Mouse (Mus musculus) limb, embryonic 13.5 days (tissue): Measurements from ENCODE around the gene Clasp2. TPM values are rescaled to one million over a fixed set of nuclear protein-coding genes. Genes with fewer than 3 reads are reported as not detected.
"Not testable (repeated sequence)": the region's sequence is repeated elsewhere in the genome, so short reads cannot be mapped to it uniquely, and the experiment has no call there.

Experiments used
- ATAC-seq: fragments of 200-750 bp; cut with Nextera tagmentation; 2 replicates; pipeline ENCODE4 v1.8.0; 2017; ENCODE audit warnings: low read depth, moderate number of reproducible peaks, moderate TSS enrichment; ENCODE audit not compliant: low FRiP score
- H3K27ac ChIP-seq: fragments of 300-500 bp; sonication (generic); 2 replicates; pipeline ENCODE4 v1.5.1; 2015; ENCODE audit warnings: inconsistent platforms, mild to moderate bottlenecking, moderate library complexity
- H3K27me3 ChIP-seq: fragments of 300-500 bp; sonication (generic); 2 replicates; pipeline ENCODE4 v1.6.1; 2015; ENCODE audit warnings: mild to moderate bottlenecking, inconsistent platforms
- H3K36me3 ChIP-seq: fragments of 300-500 bp; sonication (generic); 2 replicates; pipeline ENCODE4 v1.6.1; 2015; ENCODE audit warnings: inconsistent platforms, mild to moderate bottlenecking, moderate library complexity
- H3K4me1 ChIP-seq: fragments of 300-500 bp; sonication (generic); 2 replicates; pipeline ENCODE4 v1.6.1; 2015; ENCODE audit warnings: inconsistent platforms
- H3K4me2 ChIP-seq: fragments of 300-500 bp; sonication (generic); replicated peaks from 2 replicates; pipeline ENCODE4 v1.6.1; 2015; ENCODE audit warnings: inconsistent platforms, mild to moderate bottlenecking, moderate library complexity
- H3K4me3 ChIP-seq: fragments of 300-500 bp; sonication (generic); 2 replicates; pipeline ENCODE4 v1.5.1; 2015; ENCODE audit warnings: moderate library complexity, mild to moderate bottlenecking, inconsistent platforms
- H3K9ac ChIP-seq: fragments of 300-500 bp; sonication (generic); 2 replicates; pipeline ENCODE4 v1.6.1; 2015; ENCODE audit warnings: mild to moderate bottlenecking, inconsistent platforms
- H3K9me3 ChIP-seq: fragments of 300-500 bp; sonication (generic); 2 replicates; pipeline ENCODE4 v1.6.1; 2016; ENCODE audit warnings: inconsistent platforms
- WGBS: fragments of 180-500 bp; shearing (Covaris S2); methylation state at CpG from one replicate; pipeline ENCODE4 v1.1.7; 2015; 5-methylcytosine and 5-hydroxymethylcytosine counted together
- polyA plus RNA-seq: library from polyadenylated mRNA; unstranded; fragments of >200 nt; fragmentation: Nextera tagmentation; extraction: Ambion mirVana; gene quantifications from 2 replicates; pipeline ENCODE4 v1.2.1, GENCODE M21; 2015

Clasp2 gene
- polyA plus RNA-seq, 1 experiment from 2014 or later: 28.1 TPM

DNA sequence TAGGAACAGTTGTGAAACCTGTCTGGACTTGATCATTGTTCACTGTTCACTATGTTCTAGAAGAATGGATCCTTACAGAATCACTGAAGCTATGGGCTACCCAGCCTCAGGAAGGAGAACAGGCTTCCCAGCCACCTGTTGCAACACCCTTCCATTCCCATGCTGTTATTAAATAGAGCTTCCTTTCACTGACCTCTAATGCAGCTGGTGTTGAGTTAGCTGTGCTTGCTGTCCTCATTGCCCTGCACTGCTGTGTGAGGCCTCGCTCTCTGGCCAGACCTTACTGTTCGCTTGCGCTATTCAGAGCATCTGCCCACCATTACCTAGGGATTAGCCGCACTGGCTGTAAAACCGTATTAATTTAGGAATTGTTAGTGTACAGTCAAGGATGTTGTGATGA lies 96.2 kb downstream of the Clasp2 start:
- H3K4me2 ChIP-seq: no peak overlapping the region
- H3K27ac ChIP-seq: no peak overlapping the region
- H3K4me3 ChIP-seq: no peak overlapping the region
- ATAC-seq: no peak
- no peaks in the 10 kb centered on the region; the same call in none of the 2 replicates for H3K36me3 ChIP-seq
- H3K9ac ChIP-seq: no peak overlapping the region
- H3K9me3 ChIP-seq: no peaks in the 10 kb centered on the region
- no peaks in the 10 kb centered on the region for H3K4me1 ChIP-seq
- no peaks in the 10 kb centered on the region for H3K27me3 ChIP-seq
- WGBS: 85% methylated on average over 5 of the region's 5 CpGs

DNA sequence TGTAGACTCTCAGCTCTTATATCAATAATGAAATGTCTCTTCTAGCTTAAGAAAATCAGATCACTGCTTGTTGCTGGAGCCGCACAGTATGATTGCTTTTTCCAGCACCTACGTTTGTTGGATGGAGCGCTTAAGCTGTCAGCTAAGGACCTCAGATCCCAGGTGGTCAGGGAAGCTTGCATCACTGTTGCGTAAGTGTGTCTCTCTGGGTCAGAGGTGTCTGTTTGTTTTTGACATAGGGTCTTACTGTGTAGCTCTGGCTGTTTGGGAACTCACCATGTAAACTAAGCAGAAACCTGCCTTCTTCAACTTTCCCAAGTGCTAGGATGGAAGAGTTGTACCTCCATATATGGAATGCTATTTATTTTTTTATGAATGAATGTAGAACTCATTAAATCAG lies 102.8 kb downstream of the Clasp2 start:
- H3K4me2 ChIP-seq: no peak overlapping the region
- H3K4me3 ChIP-seq: no peak overlapping the region
- ATAC-seq: no peak
- no peaks in the 10 kb centered on the region for H3K4me1 ChIP-seq
- H3K27ac ChIP-seq: no peak overlapping the region
- H3K36me3 ChIP-seq: peaks cover 21% of the 10 kb centered on the region
- 94% methylated on average over 4 of the region's 4 CpGs for WGBS
- no peaks in the 10 kb centered on the region for H3K9me3 ChIP-seq
- H3K27me3 ChIP-seq: no peaks in the 10 kb centered on the region
- H3K9ac ChIP-seq: no peak overlapping the region

DNA sequence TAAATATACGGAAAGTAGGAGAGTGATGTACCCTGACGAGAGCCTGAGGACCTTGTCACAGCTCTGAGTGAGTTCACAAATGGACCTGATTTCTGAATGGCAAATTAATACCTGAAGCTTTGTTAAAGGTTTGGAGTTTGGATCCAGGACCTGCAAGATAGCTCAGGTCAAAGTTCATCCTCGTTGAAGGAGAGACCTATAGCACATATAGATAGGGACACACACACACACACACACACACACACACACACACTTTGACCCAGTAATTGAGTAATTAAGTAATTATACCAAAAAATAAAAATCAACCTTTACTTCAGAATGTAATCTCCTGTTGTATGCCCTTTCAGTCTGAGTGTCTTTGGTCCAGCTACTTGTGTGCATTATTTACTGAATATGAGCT lies 114.2 kb downstream of the Clasp2 start:
- Histone ChIP-seq H3K36me3 (peaks cover 44% of the 10 kb centered on the region), H3K9me3 (no peaks in the 10 kb centered on the region), H3K4me3 (no peak overlapping the region), H3K4me1 (no peaks in the 10 kb centered on the region), H3K4me2 (no peak overlapping the region), H3K27ac (no peak overlapping the region), H3K27me3 (no peaks in the 10 kb centered on the region), H3K9ac (no peak overlapping the region)
- WGBS: 84% methylated on average over 3 of the region's 3 CpGs
- no peak for ATAC-seq

DNA sequence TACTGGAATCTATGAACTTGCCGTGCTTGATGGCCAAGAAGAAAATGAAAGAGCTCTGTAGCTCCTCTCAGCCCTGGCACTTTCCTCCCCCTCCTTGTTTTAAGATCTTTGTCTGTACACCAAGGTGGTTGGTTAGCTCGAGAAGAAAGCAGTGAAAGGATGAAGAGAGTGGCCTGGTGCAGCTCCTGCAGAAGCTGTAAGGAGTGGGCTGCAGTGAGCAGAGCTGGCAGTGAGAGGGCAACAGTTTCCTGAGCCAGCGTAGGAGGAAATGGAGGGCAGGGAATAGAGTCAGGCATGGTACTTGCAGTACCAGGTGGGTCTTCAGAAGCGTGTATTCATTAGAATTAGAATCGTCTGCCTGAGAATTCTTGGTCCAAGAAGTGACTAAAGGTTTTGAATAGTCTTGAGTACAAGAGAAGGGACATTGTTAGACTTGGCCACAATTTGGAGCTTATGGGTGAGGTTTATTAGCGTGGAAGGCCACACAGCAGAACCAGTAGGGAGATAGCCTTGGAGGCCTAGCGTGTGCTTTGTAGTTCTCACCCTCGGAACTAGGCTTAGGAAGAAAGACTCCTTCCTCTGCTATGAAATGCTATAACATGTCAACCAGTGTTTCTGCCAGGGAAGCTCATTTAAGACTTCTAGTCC lies 116.1 kb downstream of the Clasp2 start:
- Histone ChIP-seq H3K9ac (no peak overlapping the region), H3K9me3 (no peaks in the 10 kb centered on the region), H3K4me2 (no peak overlapping the region), H3K27ac (no peak overlapping the region), H3K36me3 (peaks cover 31% of the 10 kb centered on the region), H3K27me3 (no peaks in the 10 kb centered on the region), H3K4me1 (no peaks in the 10 kb centered on the region), H3K4me3 (no peak overlapping the region)
- no peak for ATAC-seq
- WGBS: 84% methylated on average over 8 of the region's 8 CpGs

DNA sequence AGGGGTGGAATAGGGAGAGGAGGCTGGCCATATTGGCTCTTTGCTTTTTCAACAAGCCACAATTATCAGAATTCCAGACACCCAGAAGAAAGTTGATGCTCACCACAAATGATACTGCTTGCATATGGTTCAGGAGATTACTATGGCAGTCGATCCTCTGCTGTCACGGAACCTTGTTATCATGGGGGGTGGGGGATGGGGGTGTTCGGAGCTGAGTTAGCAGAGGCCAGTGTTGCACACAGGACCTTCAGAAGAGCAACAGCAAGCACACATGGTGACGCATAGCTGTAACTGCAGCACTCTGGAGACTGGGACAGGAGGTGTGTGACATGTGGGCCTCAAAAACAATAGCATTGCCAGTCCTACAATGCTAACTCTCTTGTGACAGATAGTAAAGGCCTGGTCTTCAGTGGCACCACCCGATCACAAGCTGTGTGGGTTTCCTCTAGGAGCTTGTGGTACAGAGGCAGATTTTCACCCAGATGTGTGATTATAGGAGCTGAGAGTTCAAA lies 116.7 kb downstream of the Clasp2 start:
- H3K27me3 ChIP-seq: no peaks in the 10 kb centered on the region
- 87% methylated on average over 5 of the region's 5 CpGs for WGBS
- no peak for ATAC-seq
- H3K4me3 ChIP-seq: no peak overlapping the region
- no peaks in the 10 kb centered on the region for H3K4me1 ChIP-seq
- no peak overlapping the region for H3K9ac ChIP-seq
- no peaks in the 10 kb centered on the region for H3K9me3 ChIP-seq
- H3K27ac ChIP-seq: no peak overlapping the region
- no peak overlapping the region for H3K4me2 ChIP-seq
- H3K36me3 ChIP-seq: peaks cover 25% of the 10 kb centered on the region

DNA sequence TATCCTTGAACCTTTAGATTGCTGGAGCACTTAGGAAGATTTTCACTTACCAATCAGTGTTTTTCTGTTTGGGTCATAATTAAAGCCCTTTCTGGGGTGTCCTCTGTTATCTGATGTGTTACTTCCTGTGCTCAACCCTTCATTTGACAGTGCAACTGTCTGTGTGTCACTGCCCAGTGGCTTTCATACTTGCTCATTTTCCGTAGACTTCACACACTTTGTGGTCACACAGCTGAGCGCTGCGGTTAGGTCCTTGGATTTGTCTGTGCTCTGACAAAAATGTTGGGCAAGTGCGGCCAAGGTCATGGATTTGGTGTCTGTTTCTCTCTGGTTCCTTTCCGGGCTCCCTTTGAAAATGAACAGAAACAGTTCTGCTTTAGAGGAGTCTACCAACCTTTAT lies 118.1 kb downstream of the Clasp2 start:
- no peaks in the 10 kb centered on the region for H3K4me1 ChIP-seq
- H3K4me2 ChIP-seq: no peak overlapping the region
- peaks cover 19% of the 10 kb centered on the region for H3K36me3 ChIP-seq
- 90% methylated on average over 5 of the region's 5 CpGs for WGBS
- H3K27me3 ChIP-seq: no peaks in the 10 kb centered on the region
- no peak overlapping the region for H3K9ac ChIP-seq
- no peak overlapping the region for H3K27ac ChIP-seq
- H3K4me3 ChIP-seq: no peak overlapping the region
- H3K9me3 ChIP-seq: no peaks in the 10 kb centered on the region
- ATAC-seq: no peak

DNA sequence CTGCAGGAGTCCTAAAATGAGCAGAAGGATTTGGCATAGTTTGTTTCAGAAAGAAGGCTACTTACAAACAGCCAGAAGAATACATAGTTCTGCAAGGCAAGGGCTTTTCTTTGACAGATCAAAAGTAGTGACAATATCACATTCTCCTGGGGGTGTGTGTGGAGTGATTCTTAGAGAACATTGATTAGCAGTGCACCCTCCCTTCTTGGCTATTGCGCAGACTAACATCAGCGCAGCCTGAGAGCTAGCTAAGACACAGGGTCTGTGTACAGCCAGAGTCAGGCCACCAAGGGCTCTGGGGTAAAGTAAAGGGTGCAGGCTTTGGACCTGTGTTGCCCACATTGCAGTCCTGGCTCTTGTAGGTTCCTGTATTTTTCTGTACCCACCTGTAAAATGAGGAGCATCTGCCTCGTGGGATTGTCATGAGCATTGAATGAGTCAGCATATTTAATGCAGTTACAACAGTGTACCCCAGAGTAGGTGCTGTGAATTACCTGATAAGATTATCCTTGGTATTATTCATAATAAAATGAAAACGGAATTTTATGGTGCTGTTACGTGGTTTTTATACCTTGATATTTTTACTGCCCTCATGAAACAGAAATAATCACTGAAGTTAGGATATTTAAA lies 122.2 kb downstream of the Clasp2 start:
- WGBS: 86% methylated on average over 5 of the region's 5 CpGs
- Histone ChIP-seq H3K4me2 (no peak overlapping the region), H3K9ac (no peak overlapping the region), H3K4me1 (no peaks in the 10 kb centered on the region), H3K27me3 (no peaks in the 10 kb centered on the region), H3K9me3 (no peaks in the 10 kb centered on the region), H3K4me3 (no peak overlapping the region), H3K27ac (no peak overlapping the region), H3K36me3 (peaks cover 16% of the 10 kb centered on the region)
- no peak for ATAC-seq

DNA sequence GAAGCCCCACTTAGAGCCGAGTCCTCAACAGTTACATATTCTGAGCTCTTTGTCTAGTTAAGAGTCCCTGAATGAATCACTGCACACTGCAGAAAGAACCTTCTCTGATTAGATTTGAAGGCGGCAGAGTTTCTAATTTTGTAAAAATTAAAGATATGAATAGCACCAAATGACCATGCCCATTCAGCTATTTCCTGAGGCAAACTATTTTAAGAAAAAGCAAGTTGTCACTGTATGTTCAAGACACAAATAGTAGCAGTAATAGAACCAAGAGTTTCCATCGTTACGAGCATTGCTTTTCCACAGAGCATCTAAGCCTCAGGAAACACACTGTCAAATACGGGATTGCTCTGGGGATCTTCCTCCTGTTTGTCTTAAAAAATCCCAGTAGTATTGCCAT lies 126.7 kb downstream of the Clasp2 start:
- H3K27me3 ChIP-seq: no peaks in the 10 kb centered on the region
- H3K4me2 ChIP-seq: no peak overlapping the region
- H3K9ac ChIP-seq: no peak overlapping the region
- H3K9me3 ChIP-seq: no peaks in the 10 kb centered on the region
- H3K27ac ChIP-seq: no peak overlapping the region; the same call in 1 of the 2 replicates
- no peak for ATAC-seq
- no peak overlapping the region for H3K4me3 ChIP-seq
- H3K4me1 ChIP-seq: no peaks in the 10 kb centered on the region
- WGBS: 77% methylated on average over 5 of the region's 5 CpGs
- H3K36me3 ChIP-seq: peaks cover 45% of the 10 kb centered on the region

DNA sequence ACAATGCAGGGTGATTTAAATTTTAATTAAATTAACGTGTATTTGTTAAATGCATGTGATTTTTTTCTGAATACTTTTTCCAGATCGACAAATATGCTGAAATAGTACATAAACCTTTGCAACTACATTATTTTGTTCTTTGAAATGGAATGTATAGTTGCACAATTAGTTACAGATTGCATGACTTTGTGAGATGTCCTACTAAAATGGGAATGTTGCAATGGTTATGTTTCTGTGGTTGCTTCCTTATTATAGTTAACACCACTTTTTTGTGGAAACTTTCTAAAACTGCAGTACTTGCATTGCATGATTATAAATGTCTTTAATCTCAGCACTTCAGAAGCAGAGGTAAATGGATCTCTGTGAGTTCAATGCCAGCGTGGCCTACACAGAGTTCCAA lies 153.6 kb downstream of the Clasp2 start:
- Histone ChIP-seq H3K4me3 (no peak overlapping the region), H3K4me2 (no peak overlapping the region), H3K27ac (no peak overlapping the region), H3K36me3 (peaks cover 57% of the 10 kb centered on the region), H3K9ac (no peak overlapping the region), H3K27me3 (no peaks in the 10 kb centered on the region), H3K4me1 (no peaks in the 10 kb centered on the region), H3K9me3 (no peaks in the 10 kb centered on the region)
- no peak for ATAC-seq
- WGBS: 93% methylated on average over 3 of the region's 3 CpGs

DNA sequence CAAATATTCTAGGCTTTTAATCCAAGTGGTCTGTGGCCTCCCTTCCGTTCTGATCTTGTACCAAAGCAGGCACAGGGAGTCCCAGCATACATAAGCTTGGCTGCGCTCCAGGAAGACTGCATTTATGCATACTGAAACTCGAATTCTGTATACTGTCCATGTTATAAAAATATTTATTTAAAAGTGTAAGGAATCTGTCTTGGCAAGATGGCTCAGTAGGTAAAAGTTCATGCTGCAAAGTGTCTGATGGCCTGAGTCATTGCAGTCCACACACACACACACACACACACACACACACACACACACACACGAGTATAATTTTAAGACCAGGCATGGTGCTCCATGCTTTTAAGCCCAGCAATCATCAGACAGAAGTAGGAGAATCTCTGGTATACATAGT lies 161.9 kb downstream of the Clasp2 start:
- Histone ChIP-seq H3K27ac (no peak overlapping the region), H3K9ac (no peak overlapping the region), H3K27me3 (no peaks in the 10 kb centered on the region), H3K4me1 (no peaks in the 10 kb centered on the region), H3K9me3 (no peaks in the 10 kb centered on the region), H3K36me3 (peaks cover 52% of the 10 kb centered on the region), H3K4me2 (no peak overlapping the region), H3K4me3 (no peak overlapping the region)
- no peak for ATAC-seq
- 66% methylated on average over 4 of the region's 4 CpGs for WGBS

DNA sequence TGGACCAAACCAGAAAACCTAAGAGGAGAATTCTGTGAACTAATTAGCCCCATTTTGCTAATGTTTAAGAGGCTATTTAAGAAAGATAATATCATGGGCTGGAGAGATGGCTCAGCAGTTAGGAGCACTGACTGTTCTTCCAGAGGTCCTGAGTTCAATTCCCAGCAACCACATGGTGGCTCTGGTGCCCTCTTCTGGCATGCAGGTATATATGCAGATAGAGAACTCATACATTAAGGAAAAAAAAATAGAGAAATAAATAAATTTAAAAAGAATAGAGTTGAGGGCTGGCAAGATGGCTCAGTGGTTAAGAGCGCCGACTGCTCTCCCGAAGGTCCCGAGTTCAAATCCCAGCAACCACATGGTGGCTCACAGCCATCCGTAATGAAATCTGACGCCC lies 163.0 kb downstream of the Clasp2 start:
- H3K4me3 ChIP-seq, ATAC-seq: not testable (repeated sequence)
- WGBS: 96% methylated on average over 6 of the region's 6 CpGs

DNA sequence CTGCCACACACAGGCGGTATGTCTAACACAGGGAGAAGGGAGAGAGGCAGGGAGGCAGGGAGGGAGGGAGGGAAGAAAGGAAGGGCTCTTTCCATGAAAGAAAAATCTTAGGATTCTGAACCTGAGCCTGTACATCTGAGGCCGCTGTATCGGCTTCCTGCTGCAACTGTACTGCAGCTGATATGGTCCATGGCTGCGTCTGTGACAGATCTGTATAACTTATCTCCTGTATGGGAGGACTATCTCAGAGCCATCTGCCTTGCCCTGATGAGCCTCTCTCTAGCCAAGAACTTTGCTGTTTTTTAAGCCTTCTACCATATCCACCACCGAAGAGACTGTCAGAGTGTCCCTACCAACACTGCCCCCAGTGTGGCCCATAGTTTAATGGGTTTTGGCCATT lies 174.5 kb downstream of the Clasp2 start:
- no peak overlapping the region for H3K27ac ChIP-seq
- no peaks in the 10 kb centered on the region for H3K27me3 ChIP-seq
- no peaks in the 10 kb centered on the region for H3K9me3 ChIP-seq
- ATAC-seq: no peak
- WGBS: 92% methylated on average over 5 of the region's 5 CpGs
- no peaks in the 10 kb centered on the region for H3K4me1 ChIP-seq
- H3K36me3 ChIP-seq: peaks cover 66% of the 10 kb centered on the region
- no peak overlapping the region for H3K4me2 ChIP-seq
- H3K9ac ChIP-seq: no peak overlapping the region
- no peak overlapping the region for H3K4me3 ChIP-seq

More for the DNA sequence above, 163.0 kb downstream of the Clasp2 start:
- peaks cover 56% of the 10 kb centered on the region for H3K36me3 ChIP-seq
- H3K4me1 ChIP-seq, H3K9me3 ChIP-seq, H3K27ac ChIP-seq, H3K27me3 ChIP-seq, H3K9ac ChIP-seq, H3K4me2 ChIP-seq: not testable (repeated sequence)

DNA sequence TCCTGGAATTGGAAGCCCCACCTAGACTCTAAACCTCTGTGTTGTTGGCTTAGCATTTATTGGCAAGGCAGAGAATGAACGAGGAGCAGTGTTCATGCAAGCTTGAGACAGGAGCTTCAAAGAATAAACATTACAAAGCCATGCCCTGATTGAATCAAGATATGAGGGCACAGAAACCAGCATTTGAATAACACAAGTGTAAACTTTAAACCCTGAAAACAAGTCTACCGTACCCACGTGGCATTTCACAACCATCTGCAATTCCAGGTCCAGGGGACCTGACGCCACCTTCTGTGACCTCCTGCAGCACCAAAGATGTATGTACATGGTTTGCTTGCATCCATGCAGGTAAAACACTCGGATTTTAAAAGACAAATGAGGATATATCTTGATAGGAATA lies 181.4 kb downstream of the Clasp2 start:
- 92% methylated on average over 5 of the region's 5 CpGs for WGBS
- no peaks in the 10 kb centered on the region for H3K4me1 ChIP-seq
- H3K9me3 ChIP-seq: no peaks in the 10 kb centered on the region
- H3K27me3 ChIP-seq: no peaks in the 10 kb centered on the region
- ATAC-seq: no peak
- no peak overlapping the region for H3K9ac ChIP-seq
- H3K27ac ChIP-seq: no peak overlapping the region
- H3K4me3 ChIP-seq: no peak overlapping the region
- no peak overlapping the region for H3K4me2 ChIP-seq
- H3K36me3 ChIP-seq: peaks cover 38% of the 10 kb centered on the region
